Mouse (Mus musculus) retina, embryonic 14.5 days (tissue): ENCODE measurements at regions not wholly inside any gene's neighbourhood (a gene's known extent, or its start where the extent isn't known, plus 50 kb on each side); places are given as distances from the start of the nearest gene placed in this dataset.

Experiments used
- DNase-seq: peaks from one replicate; pipeline ENCODE4 v3.0.0-alpha.2; 2015; ENCODE audit warnings: low spot score

DNA sequence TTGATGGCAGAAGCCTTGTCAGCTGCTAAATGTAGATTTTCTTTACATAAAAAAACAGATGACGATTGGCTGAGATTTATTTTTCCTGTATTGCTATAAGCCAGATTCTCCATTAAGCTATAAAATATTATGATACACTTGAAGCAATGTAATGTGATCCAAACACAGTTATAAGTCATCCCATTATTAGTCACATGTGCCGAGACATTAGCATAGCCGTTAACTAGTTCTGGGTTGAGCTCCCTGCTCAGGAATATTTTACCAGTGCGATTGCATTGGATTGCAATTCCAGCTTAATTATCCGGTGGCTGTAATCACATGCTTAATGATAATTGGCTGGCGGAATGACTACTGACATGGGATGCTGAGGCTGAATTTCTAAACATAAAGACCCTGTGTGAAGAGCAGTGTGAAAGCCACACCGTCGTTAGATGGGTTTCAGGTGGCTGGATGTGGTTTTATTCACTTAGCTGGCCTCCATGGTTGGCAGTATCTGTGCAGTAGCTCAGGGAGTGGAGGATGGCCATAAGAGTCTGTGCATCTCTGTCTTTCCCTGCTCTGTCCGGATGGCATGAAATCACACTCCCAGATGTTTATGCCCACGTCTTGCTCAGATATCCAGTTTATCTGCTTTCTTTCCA is 344.7 kb downstream of the Slc4a3 start:
- DNase-seq = no peak

DNA sequence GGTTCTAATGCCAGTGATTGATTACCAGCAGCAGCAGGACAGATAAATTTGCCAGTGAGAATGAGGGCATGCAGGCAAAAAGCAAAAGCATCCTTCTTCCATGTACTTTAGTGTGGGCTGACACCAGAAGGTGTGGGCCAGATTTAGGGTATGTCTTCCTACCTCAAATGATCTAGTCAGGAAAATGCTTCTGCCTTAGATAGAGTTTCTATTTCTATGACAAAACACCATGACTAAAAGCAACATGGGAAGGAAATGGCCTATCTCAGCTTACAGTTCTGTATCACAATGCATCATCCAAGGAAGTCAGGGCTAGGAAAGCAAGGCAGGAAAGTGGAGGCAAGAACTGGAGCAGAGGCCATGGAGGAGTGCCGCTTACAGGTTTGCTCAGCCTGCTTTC is 349.5 kb downstream of the Slc4a3 start:
- no peak for DNase-seq

DNA sequence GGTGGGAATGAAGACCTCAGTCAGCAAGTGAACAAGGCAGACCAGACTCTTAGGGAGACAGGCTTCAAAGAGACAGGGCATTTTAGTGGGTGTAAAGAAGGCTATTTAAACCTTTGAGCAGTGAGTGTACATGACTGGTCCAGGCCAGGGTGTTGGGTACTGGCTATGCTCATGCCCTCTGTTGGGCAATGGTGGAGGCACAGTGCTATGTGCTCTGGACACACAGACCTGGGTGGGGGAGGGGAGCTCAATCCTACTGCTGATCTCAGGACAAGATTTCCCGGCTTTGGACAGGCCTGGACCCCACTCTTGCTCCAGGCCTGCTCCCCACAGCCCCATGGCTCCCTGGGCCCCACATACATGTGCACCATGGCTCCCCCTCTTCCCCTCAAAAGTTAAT is 355.1 kb downstream of the Slc4a3 start:
- peak; percentile 61 for DNase-seq

DNA sequence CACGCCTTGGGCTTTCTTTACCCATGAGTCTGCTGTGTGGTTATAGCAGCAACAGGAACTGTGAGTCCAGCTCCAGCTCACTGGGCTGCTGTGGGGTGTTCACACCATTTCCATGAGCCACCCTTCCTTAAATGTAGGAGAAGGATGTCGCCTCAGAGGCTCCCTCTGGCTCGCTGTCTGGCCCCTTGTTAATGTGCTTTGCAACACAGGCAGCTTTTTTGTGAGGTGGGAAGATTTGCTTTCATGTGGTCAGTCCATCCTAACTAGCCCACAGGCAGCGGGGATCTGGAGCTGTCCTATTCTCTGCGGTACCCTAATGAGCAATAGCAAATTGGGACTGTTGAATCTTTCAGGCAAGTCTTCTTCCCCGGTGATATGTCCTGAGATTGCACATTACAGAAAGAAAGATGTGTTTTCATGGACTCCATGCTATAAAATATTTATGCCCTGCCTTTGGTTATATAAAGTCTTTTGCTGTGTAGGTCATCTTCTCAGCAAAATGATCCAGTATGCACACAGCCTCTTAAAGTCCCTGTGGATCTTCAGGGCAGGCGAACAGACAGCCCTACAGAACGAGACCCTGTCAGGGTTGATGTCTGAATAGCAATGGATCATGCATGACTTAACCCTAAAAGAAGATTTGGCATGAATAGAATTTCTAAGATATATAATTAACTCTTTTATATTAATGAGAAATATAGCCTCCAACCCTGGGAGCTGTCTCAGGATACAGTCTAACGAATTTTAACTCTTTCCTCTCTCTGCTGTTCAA is 359.8 kb downstream of the Slc4a3 start:
- peak; percentile 75 for DNase-seq

DNA sequence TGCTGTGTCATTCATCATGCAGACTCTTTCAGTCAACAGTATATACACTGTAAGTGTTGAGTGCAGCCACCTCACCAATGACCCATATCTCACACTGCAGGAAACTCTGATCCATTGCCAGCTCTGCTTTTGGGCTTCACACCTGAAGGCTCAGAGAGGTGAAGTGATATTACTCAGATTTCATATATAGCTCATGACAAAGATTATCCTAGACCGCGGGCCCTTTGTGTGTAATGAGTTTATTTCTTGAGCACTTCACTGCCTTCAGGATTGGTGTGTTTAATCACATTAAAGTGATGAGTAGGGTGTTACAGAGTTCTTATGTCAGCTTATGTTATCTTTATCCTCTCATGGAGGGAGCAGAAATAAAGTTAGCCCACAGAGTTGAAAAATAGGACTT is 369.2 kb downstream of the Slc4a3 start:
- no peak for DNase-seq

- DNase-seq = no peak
Observed at GRCm38 (mm10) chr1:75916181-75916580, 370.1 kb downstream of the Slc4a3 start.

GRCm38 (mm10) chr1:75919134-75919533 is 373.1 kb downstream of the Slc4a3 start:
- DNase-seq = no peak

DNA sequence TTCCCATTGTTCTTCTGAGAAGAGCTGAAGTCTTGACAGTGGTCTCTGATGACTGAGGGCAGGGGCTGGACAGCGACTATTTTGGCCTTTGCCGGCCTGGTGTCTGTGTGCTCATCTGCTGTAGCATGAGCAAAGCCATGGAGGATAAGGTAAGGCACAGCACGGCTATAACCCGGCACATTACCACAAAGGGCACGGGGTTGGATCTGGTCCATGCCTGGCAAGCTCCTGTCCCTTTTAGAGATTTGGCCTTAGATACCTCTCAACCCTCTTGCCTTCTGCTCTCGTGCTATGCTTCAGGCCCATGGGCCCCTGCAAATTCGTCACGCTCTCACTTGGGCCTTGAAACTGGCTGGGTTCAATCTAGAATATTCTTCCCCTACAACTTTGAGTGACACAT is 379.0 kb downstream of the Slc4a3 start:
- no peak for DNase-seq

- DNase-seq = peak; percentile 97
Observed at GRCm38 (mm10) chr1:75925802-75926201, 379.7 kb downstream of the Slc4a3 start.

GRCm38 (mm10) chr1:75931852-75932251 is 385.8 kb downstream of the Slc4a3 start:
- no peak for DNase-seq

- no peak for DNase-seq
Observed at GRCm38 (mm10) chr1:75933831-75934230, 387.8 kb downstream of the Slc4a3 start.

GRCm38 (mm10) chr1:75934761-75935160 is 388.7 kb downstream of the Slc4a3 start:
- DNase-seq = no peak

DNA sequence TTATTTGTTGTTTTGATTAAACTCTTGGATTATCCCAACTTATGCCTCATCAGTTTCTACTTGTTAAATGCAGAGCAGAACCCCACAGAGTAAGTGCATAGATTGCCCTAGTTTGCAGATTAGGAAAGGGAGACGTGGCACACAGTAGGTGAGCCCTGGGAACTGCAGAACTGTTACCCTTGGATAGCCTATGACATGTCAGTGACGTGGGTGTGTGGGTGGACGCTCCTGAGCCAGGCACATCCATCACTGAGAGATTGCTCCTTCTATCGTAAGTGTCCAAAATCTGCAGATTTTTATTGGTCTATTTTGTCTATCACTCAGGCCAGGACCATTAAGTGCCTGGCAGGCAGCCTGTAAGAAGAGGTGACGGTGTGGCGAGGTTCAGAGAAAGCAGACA is 389.8 kb downstream of the Slc4a3 start:
- DNase-seq = no peak

GRCm38 (mm10) chr1:75936596-75936995 is 390.5 kb downstream of the Slc4a3 start:
- DNase-seq = peak; percentile 37

- DNase-seq = no peak
Observed at GRCm38 (mm10) chr1:75937331-75937730, 391.3 kb downstream of the Slc4a3 start.

GRCm38 (mm10) chr1:75946290-75946839 is 400.3 kb downstream of the Slc4a3 start:
- no peak for DNase-seq

GRCm38 (mm10) chr1:75978203-75978986 is 432.3 kb downstream of the Slc4a3 start:
- DNase-seq = no peak

DNA sequence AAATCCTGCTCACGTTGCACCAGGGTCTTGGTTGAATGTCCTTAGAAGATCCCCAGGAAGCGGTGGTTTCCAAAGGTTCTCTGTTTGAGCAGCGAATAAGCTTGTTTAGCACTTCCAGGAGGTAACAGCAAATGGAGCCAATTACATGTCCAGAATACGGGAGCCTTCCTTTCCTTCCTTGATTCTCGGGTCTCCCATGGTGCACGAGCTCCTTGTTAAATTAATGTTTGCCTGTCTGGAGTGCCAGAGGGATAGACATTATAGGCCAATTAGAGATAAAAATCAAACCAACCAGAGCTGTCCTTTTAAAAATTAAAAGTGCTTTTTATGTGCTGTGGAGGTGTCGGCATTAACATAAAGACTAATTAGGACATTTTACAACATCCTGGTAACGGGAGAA is 437.0 kb downstream of the Slc4a3 start:
- DNase-seq = no peak

DNA sequence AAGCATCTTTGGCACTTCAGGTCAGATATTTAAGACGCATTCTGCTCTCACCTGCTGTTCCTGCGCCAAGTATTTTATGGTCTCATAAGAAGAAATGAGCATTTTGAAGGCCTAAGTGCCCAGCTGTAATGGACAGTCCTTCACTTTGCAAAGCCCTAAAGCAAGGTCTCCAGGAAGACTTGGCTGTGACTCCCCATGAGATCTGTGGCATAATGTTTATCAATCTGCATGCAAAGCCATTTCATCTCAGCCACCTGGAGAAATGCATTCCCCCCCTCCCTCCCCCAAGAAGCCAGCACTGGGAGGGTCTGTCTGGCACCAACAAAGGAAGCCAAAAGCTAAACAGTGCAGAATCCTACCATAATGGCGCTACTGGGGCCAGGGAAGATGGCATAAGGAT is 437.4 kb downstream of the Slc4a3 start:
- no peak for DNase-seq

DNA sequence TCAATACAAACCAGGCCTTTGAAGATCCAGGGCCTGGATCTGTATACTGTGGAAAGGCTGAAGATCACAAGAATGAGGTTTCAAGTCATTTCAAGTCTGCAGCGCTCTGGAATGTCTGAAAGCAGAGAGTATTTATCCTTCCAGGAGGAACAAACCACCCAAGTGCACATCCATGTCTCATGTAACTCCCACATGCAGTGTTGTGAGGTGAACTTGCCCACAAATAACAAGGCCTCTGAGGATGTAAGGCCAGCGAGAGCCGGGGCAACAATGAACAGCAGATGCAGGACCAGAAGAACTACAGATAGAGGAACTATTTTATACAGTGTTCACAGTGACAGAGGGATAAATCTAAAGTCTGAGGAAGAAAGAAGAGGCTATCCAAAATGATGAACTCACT is 442.4 kb downstream of the Slc4a3 start:
- DNase-seq = no peak

GRCm38 (mm10) chr1:75992039-75992438 is 446.0 kb downstream of the Slc4a3 start:
- no peak for DNase-seq

DNA sequence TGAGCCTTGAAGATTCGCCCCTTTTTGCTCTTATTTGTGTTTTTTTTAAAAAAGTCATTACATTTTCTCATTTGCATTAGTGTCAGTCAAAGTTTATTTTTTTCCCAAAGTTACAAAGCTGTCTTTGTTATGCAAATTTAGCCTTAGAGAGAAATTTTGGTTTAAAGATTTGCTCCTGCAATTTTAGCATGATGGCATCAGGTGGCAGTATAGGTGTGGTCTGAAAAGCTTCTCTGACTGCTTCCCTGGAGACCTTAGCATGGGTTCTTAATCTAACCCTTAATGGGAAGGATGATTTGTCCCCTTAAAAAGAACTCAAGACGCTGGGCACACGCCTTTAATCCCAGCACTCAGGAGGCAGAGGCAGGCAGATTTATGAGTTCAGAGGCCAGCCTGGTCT is 451.2 kb downstream of the Slc4a3 start:
- DNase-seq = no peak

- peak; percentile 23 for DNase-seq
Observed at GRCm38 (mm10) chr1:76001124-76001523, 455.1 kb downstream of the Slc4a3 start.
